Mouse (Mus musculus) heart, embryonic 14.5 days (tissue): Measurements from ENCODE around the gene Cdh23. TPM values are rescaled to one million over a fixed set of nuclear protein-coding genes. Genes with fewer than 3 reads are reported as not detected.

ENCODE experiments used
- ATAC-seq: fragments of 200-750 bp; cut with Nextera tagmentation; 2 replicates; pipeline ENCODE4 v1.8.0; 2017; ENCODE audit warnings: low read depth, moderate TSS enrichment; ENCODE audit not compliant: insufficient number of reproducible peaks, insufficient read depth, low FRiP score
- H3K27ac ChIP-seq, 2 experiments: fragments of 200-500 bp in 1 of 2; fragments of 300-500 bp in 1 of 2; sonication (generic) in 1 of 2; replicated peaks in 1 of 2; 2 replicates each; pipeline ENCODE4 v1.5.1; 2012 to 2014; ENCODE audit warnings: low read depth in 2 of 2, low read length in 2 of 2, control low read depth in 1 of 2, mild to moderate bottlenecking in 1 of 2, mixed read lengths in 1 of 2; ENCODE audit not compliant: control insufficient read depth in 1 of 2, insufficient read depth in 1 of 2
- H3K27me3 ChIP-seq: fragments of 300-500 bp; sonication (generic); 2 replicates; pipeline ENCODE4 v1.6.1; 2014; ENCODE audit warnings: mild to moderate bottlenecking, low read length, control low read depth; ENCODE audit not compliant: control insufficient read depth, insufficient read depth
- H3K36me3 ChIP-seq: fragments of 300-500 bp; sonication (generic); 2 replicates; pipeline ENCODE4 v1.6.1; 2014; ENCODE audit warnings: mild to moderate bottlenecking, control low read depth, low read length, mixed read lengths; ENCODE audit not compliant: control insufficient read depth, insufficient read depth
- H3K4me1 ChIP-seq, 2 experiments: fragments of 200-500 bp in 1 of 2; fragments of 300-500 bp in 1 of 2; sonication (generic) in 1 of 2; 2 replicates each; pipeline ENCODE4 v1.6.1; 2012 to 2014; ENCODE audit warnings: low read length in 2 of 2, control low read depth in 1 of 2, mixed read lengths in 1 of 2; ENCODE audit not compliant: control insufficient read depth in 2 of 2, insufficient read depth in 2 of 2
- H3K4me2 ChIP-seq: fragments of 300-500 bp; sonication (generic); 2 replicates; pipeline ENCODE4 v1.6.1; 2014; ENCODE audit warnings: mild to moderate bottlenecking, low read length
- H3K4me3 ChIP-seq, 2 experiments: fragments of 200-500 bp in 1 of 2; fragments of 300-500 bp in 1 of 2; sonication (generic) in 1 of 2; 2 replicates each; pipeline ENCODE4 v1.5.1; 2012 to 2014; ENCODE audit warnings: low read length in 2 of 2, mild to moderate bottlenecking in 2 of 2, control low read depth in 1 of 2, low read depth in 1 of 2, moderate library complexity in 1 of 2; ENCODE audit not compliant: control insufficient read depth in 1 of 2, insufficient read depth in 1 of 2
- H3K9ac ChIP-seq: fragments of 300-500 bp; sonication (generic); 2 replicates; pipeline ENCODE4 v1.6.1; 2014; ENCODE audit warnings: mild to moderate bottlenecking, low read length
- H3K9me3 ChIP-seq: fragments of 300-500 bp; sonication (generic); 2 replicates; pipeline ENCODE4 v1.6.1; 2016; ENCODE audit warnings: low read length, control low read depth; ENCODE audit not compliant: control insufficient read depth
- WGBS: fragments of 180-500 bp; shearing (Covaris S2); extraction: QIAGEN DNeasy Blood & Tissue Kit; methylation state at CpG from one replicate; pipeline ENCODE4 v1.1.7; 2014; 5-methylcytosine and 5-hydroxymethylcytosine counted together
- polyA plus RNA-seq: library from polyadenylated mRNA; unstranded; fragments of >200 nt; fragmentation: Nextera tagmentation; extraction: Ambion mirVana; gene quantifications from 2 replicates; pipeline ENCODE4 v1.2.1, GENCODE M21; 2014

Gene Cdh23
- polyA plus RNA-seq, 1 experiment from 2014 or later = 0.31 TPM

DNA sequence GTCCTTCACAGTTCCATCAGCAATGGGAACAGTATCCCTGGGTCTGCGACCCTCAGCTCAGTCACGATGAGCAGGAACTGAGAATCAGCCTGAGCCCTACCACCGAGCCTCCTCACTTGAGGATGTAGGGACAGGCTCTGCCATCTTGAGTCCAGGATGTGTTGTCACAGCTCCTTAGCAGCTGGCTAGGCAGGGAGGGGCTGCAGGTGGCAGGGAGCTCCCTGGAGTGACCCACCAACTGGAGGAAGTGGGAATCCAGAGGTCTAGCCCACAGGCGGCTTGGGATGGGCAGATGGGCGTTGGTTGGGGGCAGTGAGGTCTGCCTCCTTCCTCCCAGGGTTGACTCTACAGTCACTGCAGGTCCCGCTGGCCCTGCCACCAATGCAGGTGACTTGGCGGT, 432.9 kb downstream of the Cdh23 start:
- 83% methylated on average over 7 of the region's 7 CpGs for WGBS
- no peaks in the 10 kb centered on the region for H3K9me3 ChIP-seq

DNA sequence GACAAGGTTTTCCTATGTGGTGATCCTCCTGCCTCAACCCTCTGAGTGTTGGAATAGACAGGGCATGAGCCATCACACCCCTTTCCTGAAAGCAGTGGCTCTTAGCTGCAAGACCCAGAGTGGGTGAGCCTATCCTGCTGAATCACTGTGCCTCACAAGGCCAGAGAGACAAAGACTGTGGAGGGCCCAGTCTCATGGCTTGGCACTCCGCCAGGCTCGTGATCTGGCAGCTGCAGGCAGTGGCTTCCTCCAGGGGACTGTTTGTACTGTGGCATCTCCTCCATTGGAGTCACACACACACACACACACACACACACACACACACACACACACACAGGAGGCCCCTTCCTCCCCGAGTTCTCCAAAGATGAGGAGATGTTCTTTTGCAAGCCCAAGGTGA, 433.9 kb downstream of the Cdh23 start:
- ATAC-seq = peak; percentile 84
- H3K9ac ChIP-seq = no peak overlapping the region
- H3K4me3 ChIP-seq = no peak overlapping the region
- 14% methylated on average over 3 of the region's 3 CpGs for WGBS
- H3K36me3 ChIP-seq = no peaks in the 10 kb centered on the region
- no peak overlapping the region for H3K4me2 ChIP-seq
- H3K4me1 ChIP-seq = peaks cover 9 to 12% of the 10 kb centered on the region in 2 experiments; a peak in 2 of 4 replicates
- peak overlapping the region; percentile 68 to 76 for H3K27ac ChIP-seq
- no peaks in the 10 kb centered on the region for H3K9me3 ChIP-seq
- H3K27me3 ChIP-seq = no peaks in the 10 kb centered on the region

More for the DNA sequence above, 432.9 kb downstream of the Cdh23 start:
- no peak for ATAC-seq
- H3K27ac ChIP-seq = no peak overlapping the region
- peaks cover 9 to 12% of the 10 kb centered on the region in 2 experiments; a peak in 2 of 4 replicates for H3K4me1 ChIP-seq
- no peak overlapping the region for H3K9ac ChIP-seq
- no peaks in the 10 kb centered on the region for H3K27me3 ChIP-seq
- no peaks in the 10 kb centered on the region for H3K36me3 ChIP-seq
- no peak overlapping the region for H3K4me2 ChIP-seq
- H3K4me3 ChIP-seq = no peak overlapping the region

GRCm38 (mm10) chr10:60261530-60261929, 434.8 kb downstream of the Cdh23 start:
- Histone ChIP-seq H3K9me3 (no peaks in the 10 kb centered on the region), H3K9ac (no peak overlapping the region), H3K4me1 (peaks cover 9 to 12% of the 10 kb centered on the region in 2 experiments; a peak in 2 of 4 replicates), H3K36me3 (no peaks in the 10 kb centered on the region), H3K4me2 (no peak overlapping the region), H3K27me3 (no peaks in the 10 kb centered on the region), H3K4me3 (no peak overlapping the region), H3K27ac (no peak overlapping the region)
- no peak for ATAC-seq
- 61% methylated on average over 5 of the region's 5 CpGs for WGBS

- H3K27me3 ChIP-seq = no peaks in the 10 kb centered on the region
- H3K36me3 ChIP-seq = no peaks in the 10 kb centered on the region
- no peaks in the 10 kb centered on the region for H3K9me3 ChIP-seq
- H3K4me3 ChIP-seq = no peak overlapping the region
- H3K9ac ChIP-seq = no peak overlapping the region
- no peak for ATAC-seq
- H3K4me1 ChIP-seq = peaks cover 11 to 12% of the 10 kb centered on the region in 2 experiments; a peak in 2 of 4 replicates
- 86% methylated on average over 5 of the region's 5 CpGs for WGBS
- no peak overlapping the region for H3K27ac ChIP-seq
- H3K4me2 ChIP-seq = no peak overlapping the region
Observed at GRCm38 (mm10) chr10:60260557-60261294, 435.6 kb downstream of the Cdh23 start.

GRCm38 (mm10) chr10:60257261-60257825, 438.9 kb downstream of the Cdh23 start:
- WGBS = 62% methylated on average over 16 of the region's 16 CpGs
- no peaks in the 10 kb centered on the region for H3K36me3 ChIP-seq
- H3K4me3 ChIP-seq = no peak overlapping the region
- H3K9me3 ChIP-seq = no peaks in the 10 kb centered on the region
- no peak for ATAC-seq
- no peaks in the 10 kb centered on the region for H3K27me3 ChIP-seq
- H3K9ac ChIP-seq = no peak overlapping the region
- peaks cover 6 to 9% of the 10 kb centered on the region in 2 experiments; a peak in 1 of 4 replicates for H3K4me1 ChIP-seq
- H3K4me2 ChIP-seq = no peak overlapping the region
- no peak overlapping the region for H3K27ac ChIP-seq

DNA sequence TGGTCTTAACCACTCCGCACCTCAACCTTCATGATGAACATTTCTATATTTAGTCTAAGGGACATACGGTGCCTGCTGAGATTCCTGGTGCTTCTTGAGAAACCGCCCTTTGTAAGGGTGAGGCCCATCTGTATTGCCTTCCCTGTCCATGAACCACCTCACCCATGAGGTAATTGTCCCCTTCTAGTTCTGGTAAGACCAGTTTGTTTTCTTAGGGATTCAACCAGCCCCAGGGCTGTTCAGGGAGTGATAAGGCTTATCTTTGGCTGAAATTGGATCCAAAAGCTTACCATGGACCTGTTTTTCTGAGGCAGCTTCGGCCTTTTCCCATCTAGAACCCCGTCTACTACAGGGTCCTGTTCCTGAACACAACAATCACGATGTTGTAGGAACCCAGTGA, 440.2 kb downstream of the Cdh23 start:
- Histone ChIP-seq H3K9ac (no peak overlapping the region), H3K9me3 (no peaks in the 10 kb centered on the region), H3K36me3 (no peaks in the 10 kb centered on the region), H3K27ac (no peak overlapping the region), H3K27me3 (no peaks in the 10 kb centered on the region), H3K4me2 (no peak overlapping the region), H3K4me1 (peaks cover 3% of the 10 kb centered on the region in 2 experiments; a peak in 1 of 4 replicates), H3K4me3 (no peak overlapping the region)
- no peak for ATAC-seq
- 44% methylated on average over 6 of the region's 6 CpGs for WGBS
